Mouse (Mus musculus) spleen, postnatal 36 days (tissue): ENCODE data around the gene Socs7.
A peak's percentile ranks its signal among the peaks of the same experiment; 100 is the strongest.

Experiments used
- DNase-seq, 2 experiments: peaks; one replicate each; pipeline ENCODE4 v3.0.0; 2022; ENCODE audit warnings: low spot score in 2 of 2, mixed read lengths in 1 of 2

Gene Socs7

DNA sequence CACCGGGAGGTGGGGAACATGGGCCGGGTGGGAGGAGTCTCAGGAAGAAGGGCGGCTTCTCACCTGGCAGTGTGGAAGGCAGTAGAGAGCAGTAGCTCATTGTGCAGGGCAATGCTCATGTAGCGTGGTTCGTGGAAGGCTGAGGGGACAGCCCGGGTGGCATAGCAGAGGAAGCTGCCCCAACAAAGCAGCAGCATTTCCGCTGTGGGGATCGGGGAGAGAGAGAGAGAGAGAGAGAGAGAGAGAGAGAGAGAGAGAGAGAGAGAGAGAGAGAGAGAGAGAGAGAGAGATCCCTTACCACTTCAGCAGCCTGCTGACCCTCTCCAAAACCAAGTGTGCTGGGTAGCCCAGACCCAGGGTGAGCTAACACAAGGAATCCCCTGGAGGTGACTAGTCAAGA is 19.2 kb upstream of the Socs7 start:
- DNase-seq, result no peak

GRCm38 (mm10) chr11:97343619-97344018 is 18.7 kb upstream of the Socs7 start:
- DNase-seq, result peak; percentile 19 to 32

DNA sequence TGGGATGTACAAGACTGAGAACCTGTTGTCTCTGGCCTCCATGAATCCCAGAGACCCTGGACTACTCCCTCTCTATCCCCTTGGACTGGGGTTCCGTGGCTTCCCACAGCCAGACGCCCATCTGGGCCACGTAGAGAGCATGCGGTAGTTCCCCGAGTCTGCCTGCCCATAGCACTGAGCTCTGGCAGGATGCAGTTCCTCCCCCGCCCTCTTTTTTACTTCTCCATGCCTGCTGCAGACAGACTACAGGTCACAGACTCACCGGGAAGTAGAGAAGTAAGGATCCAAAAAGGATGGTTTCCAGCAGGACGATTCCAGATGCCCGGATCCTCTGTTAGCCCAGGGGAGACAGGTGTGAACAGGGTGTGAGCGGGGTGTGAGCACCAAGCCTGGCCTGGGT is 16.9 kb upstream of the Socs7 start:
- DNase-seq, result no peak

GRCm38 (mm10) chr11:97346383-97346782 is 16.0 kb upstream of the Socs7 start:
- no peak for DNase-seq

DNA sequence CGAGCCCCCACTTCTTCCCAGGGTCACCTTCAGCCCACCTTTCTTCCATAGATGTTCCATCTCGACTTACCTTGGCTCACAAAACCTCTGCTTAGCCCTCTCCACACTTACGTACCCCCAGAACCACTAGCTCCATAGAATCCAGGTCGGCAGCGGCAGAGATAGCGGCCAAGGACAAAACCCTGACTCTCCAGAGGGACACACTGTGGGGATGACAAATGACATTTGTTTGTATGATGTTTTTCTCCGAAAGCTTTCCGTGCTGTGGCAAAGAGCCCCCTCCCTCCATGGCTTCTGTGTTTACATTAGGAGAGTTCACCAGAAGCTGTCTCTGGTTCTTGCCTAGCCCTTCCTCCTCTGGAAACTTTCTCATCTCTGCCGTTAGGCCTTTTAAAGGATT is 15.1 kb upstream of the Socs7 start:
- no peak for DNase-seq

- peak in 1 of 2 experiments; percentile 13 for DNase-seq
Measured at GRCm38 (mm10) chr11:97350035-97350434, 12.3 kb upstream of the Socs7 start.

- no peak for DNase-seq
Measured at GRCm38 (mm10) chr11:97352027-97352684, 10.2 kb upstream of the Socs7 start, which contains the start of gene Gpr179. Gene Gpr179, minus strand, starts transcription at chr11:97352077.

GRCm38 (mm10) chr11:97352935-97353597 is 9.3 kb upstream of the Socs7 start:
- DNase-seq, result no peak

DNA sequence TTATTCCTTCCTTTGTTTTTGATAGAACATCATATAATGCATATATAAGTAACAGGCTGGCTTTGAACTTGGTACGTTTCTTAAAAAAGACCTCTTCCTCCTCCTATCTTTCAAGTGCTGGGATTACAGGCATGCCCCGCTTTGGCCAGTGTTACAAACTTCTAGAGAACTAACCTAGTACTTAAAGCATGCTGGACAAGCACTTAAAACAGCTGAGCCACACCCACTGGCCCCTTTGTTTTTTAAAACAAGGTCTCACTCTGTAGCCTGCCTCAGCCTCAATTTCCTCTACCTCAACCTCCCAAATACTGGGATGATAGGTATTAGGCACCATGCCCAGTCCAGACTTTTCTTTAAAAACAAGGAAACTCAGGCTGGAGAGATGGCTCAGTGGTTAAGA is 7.7 kb upstream of the Socs7 start:
- no peak for DNase-seq

- DNase-seq, result no peak
Measured at GRCm38 (mm10) chr11:97355247-97355646, 7.1 kb upstream of the Socs7 start.

GRCm38 (mm10) chr11:97357663-97358062 is 4.7 kb upstream of the Socs7 start:
- peak; percentile 46 to 61 for DNase-seq

DNA sequence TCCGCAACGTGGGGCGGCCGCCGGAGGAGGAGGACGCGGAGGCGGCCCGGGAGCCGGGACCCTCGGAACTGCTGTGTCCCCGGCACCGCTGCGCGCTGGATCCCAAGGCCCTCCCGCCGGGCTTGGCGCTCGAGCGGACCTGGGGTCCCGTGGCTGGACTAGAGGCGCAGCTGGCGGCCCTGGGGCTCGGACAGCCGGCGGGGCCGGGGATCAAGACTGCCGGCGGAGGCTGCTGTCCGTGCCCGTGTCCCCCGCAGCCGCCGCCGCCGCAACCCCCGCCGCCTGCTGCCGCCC is 245 bp downstream of the Socs7 start:
- no peak for DNase-seq

DNA sequence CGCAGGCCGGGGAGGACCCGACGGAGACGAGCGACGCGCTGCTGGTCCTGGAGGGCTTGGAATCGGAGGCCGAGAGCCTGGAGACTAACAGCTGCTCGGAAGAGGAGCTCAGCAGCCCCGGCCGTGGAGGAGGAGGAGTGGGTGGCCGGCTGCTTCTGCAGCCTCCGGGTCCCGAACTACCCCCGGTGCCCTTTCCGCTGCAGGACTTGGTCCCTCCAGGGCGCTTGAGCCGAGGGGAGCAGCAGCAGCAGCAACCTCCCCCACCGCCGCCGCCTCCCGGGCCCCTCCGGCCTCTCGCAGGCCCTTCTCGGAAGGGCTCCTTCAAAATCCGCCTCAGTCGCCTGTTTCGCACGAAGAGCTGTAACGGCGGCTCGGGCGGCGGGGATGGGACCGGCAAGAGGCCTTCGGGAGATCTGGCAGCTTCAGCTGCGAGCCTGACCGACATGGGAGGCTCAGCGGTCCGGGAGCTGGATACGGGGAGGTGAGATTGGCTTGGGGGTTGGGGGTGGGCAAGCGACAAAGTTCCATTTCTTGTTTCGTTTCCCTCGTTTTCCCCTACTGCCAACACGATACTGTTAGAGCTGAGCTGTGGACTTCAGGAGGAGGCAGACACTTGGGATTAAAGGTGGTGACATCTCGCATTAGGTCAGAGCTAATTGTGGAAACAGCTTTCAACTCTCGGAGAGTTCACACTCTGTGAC is 742 bp downstream of the Socs7 start:
- DNase-seq, result peak; percentile 19 to 24

- no peak for DNase-seq
Measured at GRCm38 (mm10) chr11:97363644-97363995, 1.3 kb downstream of the Socs7 start.

DNA sequence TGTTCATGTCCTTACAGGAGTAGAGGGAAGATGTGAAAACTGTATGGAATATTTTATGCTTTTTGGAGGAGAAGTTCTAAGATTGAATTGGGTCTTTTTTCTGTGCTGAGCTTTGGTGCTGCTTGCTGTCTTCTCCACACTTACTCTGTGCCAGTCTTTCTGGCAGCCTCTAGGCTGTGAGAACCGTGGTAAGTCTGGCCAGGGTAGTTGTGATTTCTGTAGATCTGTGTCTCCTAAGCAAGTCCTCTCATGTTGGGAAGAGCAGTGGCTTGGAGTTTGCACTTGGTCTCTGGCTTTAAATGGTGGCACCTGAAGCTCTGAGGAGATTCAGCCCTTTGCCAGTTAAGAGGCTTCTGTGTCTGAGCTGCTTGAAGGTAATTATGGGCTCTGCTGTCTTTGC is 3.2 kb downstream of the Socs7 start:
- DNase-seq, result no peak

- no peak for DNase-seq
Measured at GRCm38 (mm10) chr11:97368501-97368900, 6.2 kb downstream of the Socs7 start.

- DNase-seq, result no peak
Measured at GRCm38 (mm10) chr11:97370329-97371091, 8.2 kb downstream of the Socs7 start.

- DNase-seq, result no peak
Measured at GRCm38 (mm10) chr11:97372159-97372864, 10.0 kb downstream of the Socs7 start.

DNA sequence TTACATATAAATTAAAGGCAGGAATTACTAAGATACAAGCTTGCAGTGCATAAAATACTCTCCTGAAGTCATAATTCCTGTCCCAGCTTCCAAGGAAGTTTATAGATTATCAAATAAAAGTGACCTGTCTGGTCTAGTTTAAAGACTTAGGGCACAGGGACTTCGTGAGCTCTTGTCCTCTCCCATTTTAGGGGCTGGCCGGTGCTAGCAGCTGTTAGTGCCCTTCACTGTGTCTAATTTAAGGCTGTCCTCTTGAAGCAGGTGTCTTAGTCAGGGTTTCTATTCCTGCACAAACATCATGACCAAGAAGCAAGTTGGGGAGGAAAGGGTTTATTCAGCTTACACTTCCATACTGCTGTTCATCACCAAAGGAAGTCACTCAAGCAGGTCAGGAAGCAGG is 11.1 kb downstream of the Socs7 start:
- DNase-seq, result no peak

DNA sequence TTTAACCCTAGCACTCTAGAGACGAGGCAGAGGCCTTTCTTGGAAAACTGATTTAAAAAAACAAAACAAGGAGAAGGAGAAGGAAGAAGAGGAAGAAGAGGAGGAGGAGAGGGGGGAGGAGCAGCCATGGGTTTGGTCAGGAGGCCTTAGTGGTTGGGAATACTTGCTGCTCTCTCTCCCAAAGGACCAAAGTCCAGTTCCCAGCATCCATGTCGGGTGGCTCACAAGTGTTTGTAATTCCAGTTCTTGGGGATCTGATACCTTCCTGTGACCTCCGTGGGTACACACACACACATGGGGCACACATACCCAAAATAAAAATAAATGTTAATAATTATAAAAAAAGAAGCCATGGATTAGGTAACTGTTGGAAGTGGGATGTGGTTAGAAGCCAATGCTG is 17.7 kb downstream of the Socs7 start:
- DNase-seq, result no peak

DNA sequence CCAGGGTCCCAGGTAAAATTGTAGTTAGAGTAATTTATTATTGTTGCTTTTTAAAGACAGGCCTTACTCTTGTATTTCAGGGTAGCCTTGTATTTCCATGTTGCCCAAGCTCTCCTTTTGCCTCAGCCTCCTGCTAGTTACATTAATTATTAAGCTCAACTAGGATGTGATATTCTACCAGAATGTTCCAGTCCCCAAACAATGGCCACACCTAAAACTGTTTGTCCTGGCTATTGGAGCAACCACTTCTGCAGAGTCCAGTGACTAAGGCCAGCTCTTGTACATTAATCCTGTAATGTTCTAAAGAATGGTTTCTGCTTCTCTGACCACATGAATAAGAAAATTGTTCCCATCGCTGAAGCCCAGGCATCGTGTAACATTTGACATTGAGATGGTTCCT is 20.7 kb downstream of the Socs7 start:
- DNase-seq, result no peak

DNA sequence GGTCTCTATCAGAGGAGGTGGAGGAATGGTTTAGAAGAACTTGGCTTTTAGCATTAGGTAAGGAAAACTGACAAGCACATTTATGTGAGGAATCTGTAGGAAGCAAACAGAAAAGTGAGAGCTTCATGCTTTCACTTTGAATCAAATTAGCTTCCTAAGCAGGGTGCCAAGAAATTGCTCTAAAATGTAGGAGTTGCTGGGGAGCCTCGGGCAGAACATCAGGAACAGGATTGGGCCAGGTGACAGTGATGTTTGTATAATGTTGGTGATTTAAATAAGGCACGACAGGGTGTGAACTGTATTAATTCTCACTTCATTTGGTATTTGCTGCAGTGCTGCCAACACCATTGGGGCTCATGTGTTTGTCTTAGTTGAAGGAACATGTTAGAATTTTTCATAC is 21.4 kb downstream of the Socs7 start:
- no peak for DNase-seq
